Mouse (Mus musculus): ENCODE results near the gene Phtf2. TPM values are rescaled to one million over a fixed set of nuclear protein-coding genes. Genes with fewer than 3 reads are reported as not detected.

The Phtf2 gene
- polyA plus RNA-seq, 1 experiment from 2014 or later: 18.2 TPM

DNA sequence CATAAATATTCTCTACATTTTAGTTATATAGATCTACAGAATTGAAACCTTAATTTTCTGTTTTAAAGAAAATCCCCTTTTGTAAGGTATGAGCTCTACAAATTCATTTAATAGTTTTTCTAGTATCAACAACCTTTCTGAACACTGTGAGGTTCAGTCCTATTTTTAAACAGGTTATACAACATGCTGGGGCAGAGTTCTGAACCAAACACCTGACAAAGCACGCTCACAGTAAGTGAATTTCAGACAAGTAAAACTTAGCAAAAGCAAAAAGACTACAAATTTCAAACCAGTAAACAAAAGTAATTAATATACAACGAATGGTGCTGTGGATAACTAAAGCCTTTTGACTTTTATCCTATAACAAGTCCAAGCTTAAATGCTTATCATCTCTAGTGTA lies 23.5 kb downstream of the Phtf2 start:
- no peaks in the 10 kb centered on the region for H3K4me1 ChIP-seq (replicated peaks; ENCODE audit: control insufficient read depth, insufficient read depth, low read length)
- no peak for ATAC-seq (replicated peaks; ENCODE audit: low FRiP score)
- WGBS: 80% methylated on average over 2 of the region's 2 CpGs

DNA sequence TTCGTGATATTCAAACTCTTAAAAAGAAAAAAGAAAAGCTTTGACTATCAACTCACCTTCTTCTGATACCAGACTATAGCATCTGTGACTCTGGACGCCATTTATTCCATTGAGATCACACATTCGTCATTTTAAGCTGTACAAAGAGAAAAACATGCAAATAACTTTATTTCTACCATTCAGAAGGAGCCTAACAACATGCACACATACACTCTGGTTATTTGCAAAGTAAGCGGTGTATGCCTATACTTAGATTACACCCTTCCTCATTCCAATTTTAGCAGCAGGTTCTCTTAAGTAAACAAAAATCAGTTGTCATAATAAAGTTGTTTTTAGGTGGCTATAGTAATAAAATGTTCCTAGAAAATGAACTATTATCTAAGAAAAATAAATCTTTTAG lies 26.9 kb downstream of the Phtf2 start:
- no peak for ATAC-seq (replicated peaks; ENCODE audit: low FRiP score)
- 84% methylated on average over 4 of the region's 4 CpGs for WGBS

More for the DNA sequence above, 23.5 kb downstream of the Phtf2 start:
- no peaks in the 10 kb centered on the region for H3K9me3 ChIP-seq (ENCODE audit: control insufficient read depth, low read length)
- no peak overlapping the region for H3K4me2 ChIP-seq
- no peaks in the 10 kb centered on the region for H3K36me3 ChIP-seq (ENCODE audit: control insufficient read depth, insufficient read depth, low read length)
- DNase-seq (ENCODE audit: low spot score): no peak
- no peak overlapping the region for H3K4me3 ChIP-seq (ENCODE audit: low read depth, low read length)
- no peak overlapping the region for H3K9ac ChIP-seq (ENCODE audit: low read depth, low read length)
- H3K27ac ChIP-seq (ENCODE audit: low read depth, low read length): no peak overlapping the region
- H3K27me3 ChIP-seq (replicated peaks; ENCODE audit: control insufficient read depth, insufficient read depth, low read length): no peaks in the 10 kb centered on the region

DNA sequence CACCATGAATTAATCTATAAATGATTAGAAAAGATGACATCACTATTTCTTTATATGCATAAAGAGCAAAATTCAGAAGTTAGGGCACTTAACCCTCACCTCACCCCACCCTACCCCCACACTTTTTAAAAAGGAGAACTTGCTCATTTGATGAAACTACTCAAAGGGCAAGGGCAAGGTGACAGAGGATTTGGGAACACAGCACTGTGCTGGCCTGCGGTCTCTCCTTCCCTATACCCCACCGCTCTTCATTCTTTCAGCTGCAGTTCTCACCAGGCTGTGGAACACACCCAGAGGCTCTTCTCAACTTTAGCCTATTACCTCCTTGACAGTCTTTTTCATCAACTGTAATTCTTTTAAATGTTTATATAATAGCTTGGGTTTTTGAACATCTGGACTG lies 34.9 kb downstream of the Phtf2 start:
- H3K9me3 ChIP-seq (ENCODE audit: control insufficient read depth, low read length): no peaks in the 10 kb centered on the region
- 78% methylated on average over 2 of the region's 2 CpGs for WGBS
- no peak overlapping the region for H3K4me2 ChIP-seq
- H3K4me3 ChIP-seq (ENCODE audit: low read depth, low read length): no peak overlapping the region
- DNase-seq (ENCODE audit: low spot score) (no peak), ATAC-seq (replicated peaks; ENCODE audit: low FRiP score) (no peak; the same call in 1 of the 2 replicates)
- H3K27me3 ChIP-seq (replicated peaks; ENCODE audit: control insufficient read depth, insufficient read depth, low read length): no peaks in the 10 kb centered on the region
- H3K9ac ChIP-seq (ENCODE audit: low read depth, low read length): no peak overlapping the region
- no peaks in the 10 kb centered on the region for H3K36me3 ChIP-seq (ENCODE audit: control insufficient read depth, insufficient read depth, low read length)
- peaks cover 6% of the 10 kb centered on the region; the same call in 1 of the 2 replicates for H3K4me1 ChIP-seq (replicated peaks; ENCODE audit: control insufficient read depth, insufficient read depth, low read length)
- no peak overlapping the region for H3K27ac ChIP-seq (ENCODE audit: low read depth, low read length)

More for the DNA sequence above, 26.9 kb downstream of the Phtf2 start:
- H3K4me1 ChIP-seq (replicated peaks; ENCODE audit: control insufficient read depth, insufficient read depth, low read length): no peaks in the 10 kb centered on the region
- DNase-seq (ENCODE audit: low spot score): no peak
- no peaks in the 10 kb centered on the region for H3K27me3 ChIP-seq (replicated peaks; ENCODE audit: control insufficient read depth, insufficient read depth, low read length)
- no peak overlapping the region for H3K4me3 ChIP-seq (ENCODE audit: low read depth, low read length)
- no peak overlapping the region for H3K9ac ChIP-seq (ENCODE audit: low read depth, low read length)
- no peaks in the 10 kb centered on the region for H3K9me3 ChIP-seq (ENCODE audit: control insufficient read depth, low read length)
- no peak overlapping the region for H3K27ac ChIP-seq (ENCODE audit: low read depth, low read length)
- H3K36me3 ChIP-seq (ENCODE audit: control insufficient read depth, insufficient read depth, low read length): no peaks in the 10 kb centered on the region
- no peak overlapping the region for H3K4me2 ChIP-seq

DNA sequence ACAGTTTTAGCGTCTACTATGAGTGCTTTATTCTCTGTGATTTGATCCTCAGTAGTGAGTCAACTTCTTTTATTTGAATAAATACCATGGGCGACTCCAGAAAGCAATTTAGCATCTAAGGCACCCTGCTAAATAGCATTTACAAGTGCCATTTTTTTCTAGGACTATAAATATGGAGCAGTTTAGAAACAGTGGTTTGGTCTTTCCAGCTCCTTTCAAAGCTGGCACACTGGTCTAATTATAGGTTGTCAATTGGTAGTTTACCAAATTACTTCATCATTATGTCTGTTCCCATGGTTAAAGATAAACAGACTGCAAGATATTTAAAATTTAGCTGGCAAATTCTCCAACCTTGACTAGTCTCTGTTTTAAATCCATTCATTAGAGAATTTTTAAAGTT lies 38.1 kb downstream of the Phtf2 start:
- WGBS: 83% methylated on average over 2 of the region's 2 CpGs
- no peak overlapping the region for H3K4me2 ChIP-seq
- ATAC-seq (replicated peaks; ENCODE audit: low FRiP score) (no peak), DNase-seq (ENCODE audit: low spot score) (no peak)
- no peaks in the 10 kb centered on the region for H3K36me3 ChIP-seq (ENCODE audit: control insufficient read depth, insufficient read depth, low read length)
- H3K9ac ChIP-seq (ENCODE audit: low read depth, low read length): no peak overlapping the region
- H3K9me3 ChIP-seq (ENCODE audit: control insufficient read depth, low read length): no peaks in the 10 kb centered on the region
- no peak overlapping the region for H3K4me3 ChIP-seq (ENCODE audit: low read depth, low read length)
- no peak overlapping the region for H3K27ac ChIP-seq (ENCODE audit: low read depth, low read length)
- H3K4me1 ChIP-seq (replicated peaks; ENCODE audit: control insufficient read depth, insufficient read depth, low read length): peaks cover 9% of the 10 kb centered on the region; the same call in 1 of the 2 replicates
- no peaks in the 10 kb centered on the region for H3K27me3 ChIP-seq (replicated peaks; ENCODE audit: control insufficient read depth, insufficient read depth, low read length)

DNA sequence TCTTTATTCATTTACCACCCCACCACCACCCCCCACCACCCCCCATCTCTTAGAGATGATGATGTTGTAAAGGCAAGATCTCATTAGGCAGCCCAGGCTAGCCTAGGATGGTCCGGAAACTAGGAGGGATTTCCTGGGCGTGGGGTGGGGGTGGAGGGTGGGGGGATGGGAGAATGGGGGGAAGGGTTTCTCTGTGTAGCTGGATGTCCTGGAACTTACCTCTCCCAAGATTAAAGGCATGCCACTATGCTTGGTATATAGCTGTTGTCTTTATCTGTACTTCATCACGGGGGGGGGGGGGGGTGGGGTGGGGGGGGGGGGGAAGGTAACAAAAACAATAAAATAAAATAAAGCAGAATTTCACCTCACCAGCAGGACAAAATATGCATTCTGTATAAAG lies 38.5 kb downstream of the Phtf2 start:
- no peak overlapping the region for H3K9ac ChIP-seq (ENCODE audit: low read depth, low read length)
- H3K4me1 ChIP-seq (replicated peaks; ENCODE audit: control insufficient read depth, insufficient read depth, low read length): peaks cover 9% of the 10 kb centered on the region; the same call in 1 of the 2 replicates
- 80% methylated on average over 1 of the region's 3 CpGs for WGBS
- no peaks in the 10 kb centered on the region for H3K9me3 ChIP-seq (ENCODE audit: control insufficient read depth, low read length)
- no peaks in the 10 kb centered on the region for H3K27me3 ChIP-seq (replicated peaks; ENCODE audit: control insufficient read depth, insufficient read depth, low read length)
- no peak overlapping the region for H3K27ac ChIP-seq (ENCODE audit: low read depth, low read length)
- ATAC-seq (replicated peaks; ENCODE audit: low FRiP score) (no peak), DNase-seq (ENCODE audit: low spot score) (no peak)
- H3K4me3 ChIP-seq (ENCODE audit: low read depth, low read length): no peak overlapping the region
- no peaks in the 10 kb centered on the region for H3K36me3 ChIP-seq (ENCODE audit: control insufficient read depth, insufficient read depth, low read length)
- H3K4me2 ChIP-seq: no peak overlapping the region

DNA sequence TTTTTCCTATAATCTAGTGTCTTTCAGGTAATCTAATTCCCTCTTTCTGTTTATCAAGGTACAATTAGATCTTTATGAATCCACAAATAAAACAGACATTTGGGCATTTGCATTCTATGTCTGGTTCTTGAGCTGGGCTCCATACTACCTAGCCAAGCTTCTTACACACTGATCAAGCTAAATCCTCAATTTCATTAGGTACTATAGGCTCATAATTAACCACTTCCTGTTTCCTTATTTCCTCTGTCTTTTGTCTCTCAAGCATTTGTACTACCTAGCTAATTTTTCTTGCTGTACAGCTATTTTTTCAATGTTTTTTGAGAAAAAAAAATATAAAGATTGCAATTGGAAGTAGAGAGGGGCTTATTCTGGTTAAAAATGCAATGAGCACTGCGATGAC lies 44.8 kb downstream of the Phtf2 start:
- WGBS: 96% methylated on average over 1 of the region's 1 CpGs
- no peaks in the 10 kb centered on the region for H3K9me3 ChIP-seq (ENCODE audit: control insufficient read depth, low read length)
- H3K27ac ChIP-seq (ENCODE audit: low read depth, low read length): no peak overlapping the region
- no peak overlapping the region for H3K4me2 ChIP-seq
- DNase-seq (ENCODE audit: low spot score) (no peak), ATAC-seq (replicated peaks; ENCODE audit: low FRiP score) (no peak)
- no peaks in the 10 kb centered on the region for H3K27me3 ChIP-seq (replicated peaks; ENCODE audit: control insufficient read depth, insufficient read depth, low read length)
- H3K4me1 ChIP-seq (replicated peaks; ENCODE audit: control insufficient read depth, insufficient read depth, low read length): 0 out of 2 replicates have a peak, but pooled peaks cover 2% of the 10 kb centered on the region
- H3K9ac ChIP-seq (ENCODE audit: low read depth, low read length): no peak overlapping the region
- H3K36me3 ChIP-seq (ENCODE audit: control insufficient read depth, insufficient read depth, low read length): no peaks in the 10 kb centered on the region
- no peak overlapping the region for H3K4me3 ChIP-seq (ENCODE audit: low read depth, low read length)

DNA sequence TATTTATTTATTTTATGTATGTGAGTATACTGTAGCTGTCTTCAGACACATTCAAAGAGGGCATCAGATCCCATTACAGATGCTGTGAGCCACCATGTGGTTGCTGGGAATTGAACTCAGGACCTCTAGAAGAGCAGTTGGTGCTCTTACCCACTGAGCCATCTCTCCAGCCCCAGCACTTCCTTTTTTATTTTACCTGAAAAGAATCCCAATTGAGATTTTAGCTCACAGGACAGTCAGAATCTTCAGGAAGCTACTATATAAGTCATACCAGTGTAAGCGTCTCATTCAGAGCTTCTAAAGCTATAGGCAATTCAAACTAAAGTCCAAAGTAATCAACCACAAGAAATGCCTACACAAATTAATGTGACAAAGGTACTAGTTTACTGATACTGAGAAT lies 47.5 kb downstream of the Phtf2 start:
- Histone ChIP-seq H3K9me3 (ENCODE audit: control insufficient read depth, low read length) (no peaks in the 10 kb centered on the region), H3K4me1 (replicated peaks; ENCODE audit: control insufficient read depth, insufficient read depth, low read length) (0 out of 2 replicates have a peak, but pooled peaks cover 4% of the 10 kb centered on the region), H3K9ac (ENCODE audit: low read depth, low read length) (no peak overlapping the region), H3K36me3 (ENCODE audit: control insufficient read depth, insufficient read depth, low read length) (no peaks in the 10 kb centered on the region), H3K27me3 (replicated peaks; ENCODE audit: control insufficient read depth, insufficient read depth, low read length) (no peaks in the 10 kb centered on the region), H3K4me2 (no peak overlapping the region), H3K27ac (ENCODE audit: low read depth, low read length) (no peak overlapping the region), H3K4me3 (ENCODE audit: low read depth, low read length) (no peak overlapping the region)
- no peak for DNase-seq (ENCODE audit: low spot score)
- WGBS: 92% methylated on average over 1 of the region's 1 CpGs
- no peak for ATAC-seq (replicated peaks; ENCODE audit: low FRiP score)

DNA sequence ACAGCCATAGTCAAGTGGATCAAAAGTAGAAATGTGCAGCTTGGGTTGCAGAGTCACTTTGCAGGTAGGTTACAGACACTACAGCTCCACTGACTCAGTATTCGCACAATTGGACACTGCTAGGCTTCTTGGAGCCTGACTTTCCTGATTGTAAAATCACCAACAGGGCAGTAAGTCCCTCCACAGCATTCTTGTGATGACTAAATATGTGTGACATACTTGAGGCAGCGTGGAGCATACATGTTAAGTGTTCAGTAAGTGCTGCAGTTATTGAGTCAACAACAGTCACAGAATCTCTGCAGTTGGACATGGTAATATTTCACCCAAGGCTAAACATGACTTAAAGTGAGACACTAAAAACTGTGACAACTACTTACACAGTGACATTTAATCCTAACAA lies 50.5 kb downstream of the Phtf2 start:
- H3K27ac ChIP-seq (ENCODE audit: low read depth, low read length): no peak overlapping the region

DNA sequence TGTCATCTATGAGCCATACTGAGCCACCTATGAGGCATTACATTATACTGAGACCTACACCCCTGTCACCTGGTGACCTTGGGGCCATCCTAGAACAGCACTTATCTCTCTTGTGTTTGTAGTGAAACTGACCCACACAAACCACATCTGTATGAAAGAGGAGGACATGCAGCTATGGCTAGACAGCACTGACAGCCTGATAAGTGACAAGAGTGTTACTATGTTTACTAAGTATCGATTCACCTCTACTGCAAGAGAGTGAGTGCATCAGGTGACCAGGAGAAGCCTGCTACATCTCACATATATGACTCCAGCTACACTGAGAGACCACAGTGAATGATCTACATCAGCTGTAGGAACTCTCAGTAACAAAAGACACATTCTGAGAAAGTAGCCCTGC lies 51.2 kb downstream of the Phtf2 start:
- Histone ChIP-seq H3K4me2 (no peak overlapping the region), H3K9ac (ENCODE audit: low read depth, low read length) (no peak overlapping the region), H3K4me1 (replicated peaks; ENCODE audit: control insufficient read depth, insufficient read depth, low read length) (0 out of 2 replicates have a peak, but pooled peaks cover 4% of the 10 kb centered on the region), H3K4me3 (ENCODE audit: low read depth, low read length) (no peak overlapping the region), H3K9me3 (ENCODE audit: control insufficient read depth, low read length) (no peaks in the 10 kb centered on the region), H3K27ac (ENCODE audit: low read depth, low read length) (no peak overlapping the region), H3K27me3 (replicated peaks; ENCODE audit: control insufficient read depth, insufficient read depth, low read length) (no peaks in the 10 kb centered on the region), H3K36me3 (ENCODE audit: control insufficient read depth, insufficient read depth, low read length) (no peaks in the 10 kb centered on the region)
- DNase-seq (ENCODE audit: low spot score) (no peak), ATAC-seq (replicated peaks; ENCODE audit: low FRiP score) (peak; percentile 60)
- WGBS: 68% methylated on average over 1 of the region's 1 CpGs

More for the DNA sequence above, 50.5 kb downstream of the Phtf2 start:
- Histone ChIP-seq H3K4me3 (ENCODE audit: low read depth, low read length) (no peak overlapping the region), H3K9me3 (ENCODE audit: control insufficient read depth, low read length) (no peaks in the 10 kb centered on the region), H3K4me1 (replicated peaks; ENCODE audit: control insufficient read depth, insufficient read depth, low read length) (0 out of 2 replicates have a peak, but pooled peaks cover 4% of the 10 kb centered on the region), H3K36me3 (ENCODE audit: control insufficient read depth, insufficient read depth, low read length) (no peaks in the 10 kb centered on the region), H3K27me3 (replicated peaks; ENCODE audit: control insufficient read depth, insufficient read depth, low read length) (no peaks in the 10 kb centered on the region), H3K4me2 (no peak overlapping the region), H3K9ac (ENCODE audit: low read depth, low read length) (no peak overlapping the region)
- no peak for DNase-seq (ENCODE audit: low spot score)
- 89% methylated on average over 2 of the region's 2 CpGs for WGBS
- ATAC-seq (replicated peaks; ENCODE audit: low FRiP score): no peak
